8 mouse cellular contexts compared by ENCODE assay signal in genomic region chr2:19919190-19919589, GRCm38 (mm10). TPM values are rescaled to one million over a fixed set of nuclear protein-coding genes. Genes with fewer than 3 reads are reported as not detected.
DNase-seq lines count a peak whose midpoint lies in the region; ATAC-seq lines count a peak whose summit lies in the region.

No protein-coding gene starts in this region.

- H3K27me3 ChIP-seq in midbrain, embryonic 11.5 days (ENCODE audit: control insufficient read depth, insufficient read depth, low read length), result no peaks in the 10 kb centered on the region
- H3K27me3 ChIP-seq in midbrain, embryonic 15.5 days (replicated peaks), result no peaks in the 10 kb centered on the region

- H3K4me3 ChIP-seq in midbrain, embryonic 11.5 days (ENCODE audit: low read depth, low read length), result no peak overlapping the region
- no peak overlapping the region for H3K4me3 ChIP-seq in midbrain, embryonic 15.5 days

- DNase-seq in CD4-positive, CD25-positive, alpha-beta regulatory T cell, adult 2 months (ENCODE audit: low read depth, low spot score), result peak; percentile 54
- peak; percentile 90 for DNase-seq in midbrain, embryonic 11.5 days (ENCODE audit: low spot score, missing footprints)
- peak; percentile 50 for DNase-seq in embryo, embryonic 11.5 days (ENCODE audit: low read depth, low spot score)
- DNase-seq in kidney, adult 9 months, result peak; percentile 44
- peak; percentile 54 for DNase-seq in urinary bladder, postnatal 14 days (ENCODE audit: low spot score)

- no peak overlapping the region for H3K9ac ChIP-seq in midbrain, embryonic 11.5 days (ENCODE audit: low read length)
- H3K9ac ChIP-seq in midbrain, embryonic 15.5 days, result no peak overlapping the region

- no peak overlapping the region for H3K4me2 ChIP-seq in midbrain, embryonic 11.5 days
- no peak overlapping the region for H3K4me2 ChIP-seq in midbrain, embryonic 15.5 days

- no peaks in the 10 kb centered on the region for H3K9me3 ChIP-seq in midbrain, embryonic 11.5 days (ENCODE audit: control insufficient read depth, low read length)
- no peaks in the 10 kb centered on the region for H3K9me3 ChIP-seq in midbrain, embryonic 15.5 days

- ATAC-seq in CD4-positive, CD25-positive, alpha-beta regulatory T cell, adult 4 months, result no peak
- peak; percentile 67 for ATAC-seq in midbrain, embryonic 11.5 days (ENCODE audit: low FRiP score)
- ATAC-seq in midbrain, embryonic 15.5 days (replicated peaks), result no peak
- ATAC-seq in megakaryocyte-erythroid progenitor cell, adult 5-6 weeks (replicated peaks; ENCODE audit: low FRiP score, low TSS enrichment, poor library complexity, severe bottlenecking), result 0 out of 2 replicates have a peak, but pooled peaks have one; percentile 50

- H3K36me3 ChIP-seq in midbrain, embryonic 11.5 days (ENCODE audit: control insufficient read depth, insufficient read depth, low read length), result no peaks in the 10 kb centered on the region
- H3K36me3 ChIP-seq in midbrain, embryonic 15.5 days (replicated peaks), result no peaks in the 10 kb centered on the region

- H3K4me1 ChIP-seq in midbrain, embryonic 11.5 days (ENCODE audit: control insufficient read depth, insufficient read depth, low read length), result no peaks in the 10 kb centered on the region
- H3K4me1 ChIP-seq in midbrain, embryonic 15.5 days, result no peaks in the 10 kb centered on the region

- 23% methylated on average over 6 of the region's 6 CpGs for WGBS in midbrain, embryonic 11.5 days
- WGBS in midbrain, embryonic 15.5 days, result 25% methylated on average over 6 of the region's 6 CpGs

- no peak overlapping the region for H3K27ac ChIP-seq in midbrain, embryonic 11.5 days (ENCODE audit: low read depth, low read length)
- H3K27ac ChIP-seq in midbrain, embryonic 15.5 days, result no peak overlapping the region

RNA-seq across cellular contexts. Expression of gene Etl4, which starts 9.6 kb away (rescaled TPM):
- not detected for polyA plus RNA-seq in CD4-positive, CD25-positive, alpha-beta regulatory T cell, adult 4 months (2017; shearing (Covaris generic))
- polyA plus RNA-seq in midbrain, embryonic 11.5 days (2014; fragmentation: Nextera tagmentation; extraction: Ambion mirVana), result 14.3 and 15.3 TPM in 2 replicates
- 3.1 and 3.5 TPM in 2 replicates for polyA plus RNA-seq in midbrain, embryonic 15.5 days (2015; fragmentation: Nextera tagmentation; extraction: Ambion mirVana)
- total RNA-seq in megakaryocyte-erythroid progenitor cell, adult 5-6 weeks (2014; fragmentation: Nextera tagmentation), result not detected in 2 replicates
- total RNA-seq in megakaryocyte-erythroid progenitor cell, adult 5-6 weeks (2017), result not detected in 2 replicates

Comparison
In these comparisons a context has a peak if more than half of its experiments do, and no peak if none do; other contexts are left out.
1. ATAC-seq: peak in midbrain, embryonic 11.5 days (single experiment) and megakaryocyte-erythroid progenitor cell, adult 5-6 weeks (single experiment); none in CD4-positive, CD25-positive, alpha-beta regulatory T cell, adult 4 months (single experiment) and midbrain, embryonic 15.5 days (single experiment).
2. Peak in every context shown above with its lines, with median percentiles within 50 percentile points of each other: DNase-seq.